Mouse (Mus musculus) telencephalon, adult 2 months (tissue): ENCODE data around the gene Syndig1.

ENCODE experiments used
- DNase-seq: peaks from one replicate; pipeline ENCODE4 v3.0.0-alpha.2; 2011; ENCODE audit warnings: low read depth, low spot score

Syndig1 gene

GRCm38 (mm10) chr2:149828911-149829310 is at the start of gene Syndig1:
Gene Syndig1 (plus strand): TSS chr2:149829211.
- DNase-seq, result no peak

- DNase-seq, result no peak
These were observed 30.4 kb upstream of the Syndig1 start for GRCm38 (mm10) chr2:149798613-149799012.

DNA sequence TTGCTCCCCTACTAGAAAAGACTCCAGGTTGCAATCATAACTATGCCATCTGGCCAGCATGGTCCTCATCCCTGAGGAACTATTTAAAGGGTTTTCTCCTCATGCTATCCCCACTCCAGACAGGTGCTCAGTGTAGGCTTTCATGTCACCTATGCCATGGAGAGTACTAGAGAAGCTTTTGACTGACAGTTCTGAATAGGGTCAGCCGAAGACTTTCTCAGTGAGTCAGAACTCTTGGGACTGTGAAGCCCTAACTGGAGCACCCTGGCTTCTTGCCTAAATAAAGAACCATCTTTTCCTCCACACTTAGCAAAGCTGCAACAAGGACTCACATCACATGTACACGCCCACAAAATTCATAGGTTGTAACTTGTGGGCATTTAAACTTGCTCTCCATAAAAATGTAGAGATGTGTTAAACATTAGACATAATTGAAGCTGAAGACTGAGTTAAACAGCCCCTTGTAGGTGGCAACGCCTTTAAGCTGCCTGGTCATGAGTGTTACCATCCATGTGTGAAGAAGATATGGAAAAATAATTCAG is 24.3 kb upstream of the Syndig1 start:
- no peak for DNase-seq

GRCm38 (mm10) chr2:149805256-149805655 is 23.8 kb upstream of the Syndig1 start:
- DNase-seq, result no peak

DNA sequence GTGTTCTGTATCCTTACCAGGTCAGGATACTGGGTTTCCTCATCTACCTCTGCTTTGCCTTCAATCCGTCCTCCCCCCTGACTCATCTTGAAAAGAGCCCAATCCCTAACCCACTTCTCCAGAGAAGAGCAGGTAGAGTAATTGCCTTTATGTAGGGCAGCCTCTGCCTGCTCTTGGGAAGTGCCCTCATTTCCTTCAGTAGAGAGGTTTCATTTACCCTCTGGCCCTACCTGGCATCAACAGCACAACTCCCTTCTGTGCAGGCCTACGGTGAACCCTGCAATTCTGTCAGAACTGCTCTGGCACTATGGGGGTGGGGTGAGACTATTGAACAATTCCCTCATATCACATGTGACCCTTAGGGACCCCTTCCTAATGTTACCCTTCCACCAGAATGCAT is 16.1 kb upstream of the Syndig1 start:
- DNase-seq, result no peak

DNA sequence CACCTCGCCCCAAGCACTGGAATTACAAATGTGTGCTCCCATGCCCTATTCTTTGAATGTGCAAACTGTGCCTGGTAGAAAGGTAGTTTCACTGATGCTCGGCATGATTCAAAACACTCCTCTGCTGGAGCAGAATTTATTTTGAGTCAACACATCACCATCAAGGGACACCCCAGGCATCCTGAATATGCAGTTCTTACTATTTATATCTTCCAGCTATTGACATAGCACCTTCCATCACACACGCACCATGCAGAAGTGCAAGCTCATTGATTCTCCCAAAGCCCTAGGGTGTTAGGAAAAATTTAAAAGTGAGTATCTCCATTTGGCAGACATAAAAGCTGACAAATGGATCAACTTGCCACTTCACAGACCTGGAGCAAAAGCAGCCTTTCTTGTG is 10.6 kb upstream of the Syndig1 start:
- DNase-seq, result no peak

- no peak for DNase-seq
These were observed 9.3 kb upstream of the Syndig1 start for GRCm38 (mm10) chr2:149819751-149820150.

GRCm38 (mm10) chr2:149820201-149820600 is 8.8 kb upstream of the Syndig1 start:
- no peak for DNase-seq

DNA sequence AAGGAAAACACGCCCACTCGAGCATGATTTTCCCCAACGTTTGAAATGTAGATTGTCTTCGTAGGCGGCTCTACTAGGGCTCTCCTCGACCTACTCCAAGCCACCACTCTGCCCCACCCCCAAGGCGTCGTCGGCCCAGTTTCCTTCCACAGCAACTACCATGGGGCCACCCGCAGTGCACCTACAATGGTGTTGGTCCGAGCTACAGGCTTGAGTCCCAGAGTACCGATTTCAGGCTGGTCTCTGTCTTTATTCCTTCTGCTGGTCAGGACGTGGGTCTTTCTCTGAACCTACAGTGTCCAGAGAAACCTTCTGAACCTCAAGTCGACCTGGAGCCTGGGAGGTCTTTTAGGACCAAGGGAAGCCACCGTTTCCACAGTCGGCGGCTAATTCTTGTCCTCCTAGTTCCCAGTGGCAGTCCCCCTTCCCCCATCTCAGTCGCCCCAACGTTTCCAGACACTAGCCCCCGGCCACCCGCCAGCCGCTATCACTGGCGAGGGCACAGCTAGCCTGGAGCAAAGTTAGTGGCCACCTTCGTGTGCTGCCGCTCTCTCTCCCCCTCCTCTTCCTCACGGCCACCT is 1.0 kb downstream of the Syndig1 start:
- no peak for DNase-seq

DNA sequence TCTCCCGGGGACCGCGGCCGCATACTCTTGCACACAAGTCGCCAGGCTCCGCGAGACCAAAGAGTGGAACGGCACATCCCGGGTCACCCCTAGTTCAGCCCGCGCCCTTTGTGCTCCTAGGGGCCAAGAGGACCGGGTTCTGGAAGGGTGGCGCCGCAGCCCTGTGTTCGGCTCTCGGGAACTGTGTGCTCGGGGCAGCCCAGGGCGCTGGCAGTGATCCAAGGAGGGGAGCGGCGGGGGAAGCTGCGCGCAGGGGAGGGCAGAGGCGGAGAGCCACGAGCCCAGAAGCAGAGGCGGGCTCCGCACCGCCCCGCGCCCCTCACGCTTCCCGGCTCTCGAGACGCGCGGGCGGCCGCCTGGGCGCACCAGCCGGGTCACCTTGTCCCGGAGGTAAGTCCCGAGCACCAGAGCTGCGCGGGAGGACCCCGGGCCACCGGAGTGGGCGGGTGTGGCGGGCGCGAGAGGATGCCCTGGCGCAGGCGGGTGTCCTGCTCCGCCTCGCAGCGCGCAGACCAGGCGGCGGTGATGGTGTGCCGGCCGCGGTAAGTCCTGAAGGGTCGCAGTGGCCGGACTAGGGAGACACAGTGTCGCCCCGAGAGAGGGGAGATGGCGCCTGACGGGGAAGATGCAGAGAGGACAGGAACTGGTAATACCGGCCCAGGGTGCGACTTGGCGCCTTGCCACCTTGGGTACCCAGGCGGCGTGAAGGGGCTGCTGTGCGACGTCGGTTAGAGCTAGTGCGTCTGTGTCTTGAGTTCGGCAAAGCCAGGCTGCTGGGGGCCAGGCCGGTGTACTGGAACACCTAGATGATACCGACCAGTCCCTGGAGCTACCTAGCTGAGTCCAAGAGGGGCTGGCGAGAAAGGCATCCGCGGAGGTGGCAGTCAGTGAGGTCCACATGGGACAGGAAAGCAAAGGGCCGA is 1.8 kb downstream of the Syndig1 start, which contains the start of gene C530025M09Rik:
Gene C530025M09Rik, minus strand, starts transcription at position 678 of the 923 bp plus-strand sequence.
- no peak for DNase-seq

- no peak for DNase-seq
These were observed 2.6 kb downstream of the Syndig1 start for GRCm38 (mm10) chr2:149831459-149832245.

DNA sequence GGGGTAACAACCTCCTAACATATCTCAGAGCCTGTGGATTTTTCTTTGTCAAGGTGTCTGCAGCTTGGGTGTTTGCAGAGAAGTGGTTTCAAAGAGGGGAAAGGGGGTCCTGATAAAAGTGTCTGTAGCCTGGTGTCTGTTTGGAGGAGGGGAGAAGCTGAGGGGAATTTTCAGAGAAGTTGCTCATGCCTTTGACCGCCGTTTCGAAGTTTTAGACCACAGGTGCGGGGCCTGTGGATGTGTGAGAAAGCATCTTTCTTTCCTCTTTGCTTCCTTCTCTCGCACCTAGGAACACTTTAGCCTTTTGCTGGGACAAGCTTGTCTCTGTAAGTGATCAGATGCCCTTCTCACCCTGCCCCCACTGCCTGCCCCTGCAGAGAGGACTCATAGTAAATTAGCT is 3.3 kb downstream of the Syndig1 start:
- no peak for DNase-seq

GRCm38 (mm10) chr2:149835091-149835490 is 6.1 kb downstream of the Syndig1 start:
- DNase-seq, result no peak

- DNase-seq, result peak; percentile 61
These were observed 7.6 kb downstream of the Syndig1 start for GRCm38 (mm10) chr2:149836471-149837135.

- no peak for DNase-seq
These were observed 10.7 kb downstream of the Syndig1 start for GRCm38 (mm10) chr2:149839666-149840065.

DNA sequence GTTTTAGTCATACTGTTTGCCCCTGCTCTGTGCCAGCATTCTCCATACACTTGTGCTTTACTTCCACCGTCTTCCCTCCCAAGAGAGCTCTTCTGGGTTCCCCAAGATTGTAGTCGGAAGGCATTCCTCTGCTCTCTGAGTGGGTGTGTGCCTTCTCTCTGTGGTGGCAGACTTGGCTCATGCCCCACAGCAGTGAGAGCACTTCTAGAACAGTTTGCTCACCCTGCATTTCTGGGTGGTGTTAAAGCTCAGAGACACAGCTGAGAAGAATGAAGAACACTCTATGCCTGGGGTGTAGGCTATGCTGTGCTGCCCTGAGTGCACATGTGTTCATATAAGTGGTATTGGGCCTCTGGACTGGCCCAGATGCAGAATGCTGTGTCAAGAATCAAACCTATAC is 15.6 kb downstream of the Syndig1 start:
- peak; percentile 79 for DNase-seq

DNA sequence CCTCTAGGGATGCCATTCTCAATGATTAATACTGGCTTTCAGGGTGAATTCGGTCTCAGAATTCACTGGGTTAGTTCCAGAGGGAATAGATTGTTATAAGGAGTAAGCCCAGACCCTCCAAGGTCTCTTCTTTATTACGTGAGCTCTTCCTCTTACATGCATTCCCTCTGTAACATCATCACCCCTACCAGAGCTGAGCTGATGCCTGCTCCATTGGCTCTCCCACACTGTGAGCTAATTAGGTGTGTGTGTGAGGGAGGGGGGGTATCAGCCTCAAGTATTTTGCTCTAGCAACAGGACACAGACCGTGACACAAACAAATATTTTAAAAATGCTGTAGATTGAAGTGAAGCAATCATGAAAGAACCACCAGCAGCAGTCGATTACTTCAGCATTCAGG is 19.8 kb downstream of the Syndig1 start:
- no peak for DNase-seq

DNA sequence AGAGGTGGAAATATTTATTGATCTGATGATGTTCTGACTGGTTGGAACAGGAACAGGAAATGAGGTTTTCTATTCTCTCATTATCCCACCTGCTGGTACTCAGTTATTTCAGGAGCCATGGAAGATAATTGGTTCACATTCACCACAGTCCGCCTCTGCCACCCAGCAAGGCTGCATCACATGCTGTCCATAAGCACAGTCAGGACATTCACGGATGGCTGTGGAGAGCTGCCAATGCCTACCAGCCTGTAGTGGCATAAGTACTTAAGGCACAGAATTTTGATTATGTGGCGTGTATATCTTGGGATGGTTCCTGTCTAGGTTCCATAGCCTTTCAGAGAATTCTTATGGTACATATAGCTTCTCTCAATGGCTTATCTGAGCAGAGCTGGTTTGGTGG is 32.0 kb downstream of the Syndig1 start:
- peak; percentile 31 for DNase-seq

GRCm38 (mm10) chr2:149865914-149866435 is 37.0 kb downstream of the Syndig1 start:
- no peak for DNase-seq

GRCm38 (mm10) chr2:149870496-149870895 is 41.5 kb downstream of the Syndig1 start:
- DNase-seq, result no peak

- DNase-seq, result peak; percentile 65
These were observed 43.5 kb downstream of the Syndig1 start for GRCm38 (mm10) chr2:149872496-149872895.
